Mouse (Mus musculus) mouse trophoblast stem cell (cell line): ENCODE results near the gene Tbx15.

Source experiments
- in situ Hi-C, 2 experiments: fragments of 300-500 bp; cut with MseI, MboI; formaldehyde crosslinking; loops; 2 replicates in 1 of 2; 3 replicates in 1 of 2; pipeline ENCODE4 v1.15.1; 2025

The Tbx15 gene

GRCm38 (mm10) chr3:99240213-99240720 lies at the start of gene Tbx15:
Gene Tbx15, plus strand, starts transcription at chr3:99240381.
- in situ Hi-C loops: loop anchor here in 1 of 2 experiments (25.0 kb wide), 1 partner anchor 697 kb away; no protein-coding TSS in a partner anchor

- in situ Hi-C loops: no loop called here
Measured at GRCm38 (mm10) chr3:99193576-99193975, 46.6 kb upstream of the Tbx15 start.

GRCm38 (mm10) chr3:99203331-99203730 lies 36.9 kb upstream of the Tbx15 start:
- in situ Hi-C loops: no loop called here

GRCm38 (mm10) chr3:99208416-99208815 lies 31.8 kb upstream of the Tbx15 start:
- in situ Hi-C loops: no loop called here

GRCm38 (mm10) chr3:99211105-99211698 lies 29.0 kb upstream of the Tbx15 start:
- in situ Hi-C loops: no loop called here

- in situ Hi-C loops: loop anchor here in 1 of 2 experiments (25.0 kb wide), 1 partner anchor 709 kb away; no protein-coding TSS in a partner anchor
Measured at GRCm38 (mm10) chr3:99227807-99228206, 12.4 kb upstream of the Tbx15 start.

GRCm38 (mm10) chr3:99233393-99234318 lies 6.5 kb upstream of the Tbx15 start:
- in situ Hi-C loops: loop anchor here in 1 of 2 experiments (25.0 kb wide), 1 partner anchor 704 kb away; no protein-coding TSS in a partner anchor

GRCm38 (mm10) chr3:99234319-99234869 lies 5.8 kb upstream of the Tbx15 start:
- in situ Hi-C loops: loop anchor here in 1 of 2 experiments (25.0 kb wide), 1 partner anchor 703 kb away; no protein-coding TSS in a partner anchor

- in situ Hi-C loops: loop anchor here in 1 of 2 experiments (25.0 kb wide), 1 partner anchor 702 kb away; no protein-coding TSS in a partner anchor
Measured at GRCm38 (mm10) chr3:99235116-99235803, 4.9 kb upstream of the Tbx15 start.

- in situ Hi-C loops: loop anchor here in 1 of 2 experiments (25.0 kb wide), 1 partner anchor 701 kb away; no protein-coding TSS in a partner anchor
Measured at GRCm38 (mm10) chr3:99235804-99236755, 4.1 kb upstream of the Tbx15 start.

- in situ Hi-C loops: loop anchor here in 1 of 2 experiments (25.0 kb wide), 1 partner anchor 699 kb away; no protein-coding TSS in a partner anchor
Measured at GRCm38 (mm10) chr3:99238691-99239090, 1.5 kb upstream of the Tbx15 start.

GRCm38 (mm10) chr3:99239301-99240045 lies 708 bp upstream of the Tbx15 start:
- in situ Hi-C loops: loop anchor here in 1 of 2 experiments (25.0 kb wide), 1 partner anchor 698 kb away; no protein-coding TSS in a partner anchor

GRCm38 (mm10) chr3:99240811-99241738 lies 894 bp downstream of the Tbx15 start:
- in situ Hi-C loops: loop anchor here in 1 of 2 experiments (25.0 kb wide), 1 partner anchor 696 kb away; no protein-coding TSS in a partner anchor

- in situ Hi-C loops: loop anchor here in 1 of 2 experiments (25.0 kb wide), 1 partner anchor 695 kb away; no protein-coding TSS in a partner anchor
Measured at GRCm38 (mm10) chr3:99242481-99242880, 2.3 kb downstream of the Tbx15 start.

- in situ Hi-C loops: loop anchor here in 1 of 2 experiments (25.0 kb wide), 1 partner anchor 692 kb away; no protein-coding TSS in a partner anchor
Measured at GRCm38 (mm10) chr3:99245341-99245740, 5.2 kb downstream of the Tbx15 start.

GRCm38 (mm10) chr3:99246629-99247028 lies 6.4 kb downstream of the Tbx15 start:
- in situ Hi-C loops: loop anchor here in 1 of 2 experiments (25.0 kb wide), 1 partner anchor 691 kb away; no protein-coding TSS in a partner anchor

- in situ Hi-C loops: loop anchor here in 1 of 2 experiments (25.0 kb wide), 1 partner anchor 690 kb away; no protein-coding TSS in a partner anchor
Measured at GRCm38 (mm10) chr3:99247586-99247985, 7.4 kb downstream of the Tbx15 start.
